Mouse (Mus musculus): ENCODE measurements around the gene Fibin. TPM values are rescaled to one million over a fixed set of nuclear protein-coding genes. Genes with fewer than 3 reads are reported as not detected.

Fibin gene
- polyA plus RNA-seq, 1 experiment from 2014 or later: 29.5 TPM

Other genes starting within 250 kb of the Fibin start
- gene Bbox1, start 48.6 kb downstream of the Fibin start, polyA plus RNA-seq (2016; fragmentation: Nextera tagmentation; extraction: Ambion mirVana): 0.08 TPM in 1 of 2 replicates, not detected in the other
- not detected in 2 replicates for gene Slc5a12, start 234.1 kb upstream of the Fibin start, polyA plus RNA-seq (2016; fragmentation: Nextera tagmentation; extraction: Ambion mirVana)